21 mouse cellular contexts compared by ENCODE assay signal in the genomic region with DNA sequence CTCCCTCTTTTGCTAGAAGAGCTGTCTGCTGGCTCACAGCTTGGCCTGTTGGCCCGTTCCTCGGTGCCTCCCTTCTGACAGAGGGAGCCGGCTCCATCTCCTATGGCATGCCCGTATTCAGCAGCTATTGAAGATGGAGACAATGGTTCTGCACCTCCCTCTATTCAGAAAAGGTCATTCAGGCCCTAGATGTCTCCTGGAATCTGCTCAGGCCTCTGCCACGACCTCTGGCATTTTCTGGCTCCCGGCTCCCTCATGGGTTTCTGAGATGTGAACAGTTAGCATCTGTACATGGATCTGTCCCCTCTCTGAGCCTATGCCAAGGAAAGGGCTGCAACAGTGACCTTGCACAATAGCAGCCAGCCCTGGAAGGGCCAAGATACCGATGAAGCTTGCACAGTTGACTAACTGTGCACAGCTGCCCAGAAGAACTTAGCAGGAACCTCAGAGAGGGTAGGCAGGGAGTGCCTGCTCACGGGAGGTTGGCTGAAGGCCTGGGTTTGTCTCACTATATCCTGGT. TPM values are rescaled to one million over a fixed set of nuclear protein-coding genes. Genes with fewer than 3 reads are reported as not detected.
DNase-seq lines count a peak whose midpoint lies in the region; TF ChIP-seq lines count a peak whose summit lies in the region.
"Had no signal": no experiment of that assay in that cellular context is flagged by ENCODE, and none has a peak within 500 bp of the region (broad histone marks: within the 10 kb centered on the region; RNA-seq: fewer than 3 reads in every experiment).

No protein-coding gene starts in this region.

- no peaks in the 10 kb centered on the region for H3K36me3 ChIP-seq in limb, embryonic 10.5 days
- H3K36me3 ChIP-seq: embryonic facial prominence, embryonic 13.5 days; G1E; heart, embryonic 15.5 days; limb, embryonic 15.5 days; liver, embryonic 15.5 days; midbrain, embryonic 12.5 days had no signal

- DNase-seq in adrenal gland, adult 2 months: peak; percentile 53
- no peak for DNase-seq in adrenal gland, adult 18-20 months (ENCODE audit: low spot score in 2 of 2)
- DNase-seq in lung, adult 18-20 months: peak; percentile 9 to 41
- DNase-seq in lung, adult 2 months: no peak
- no peak for DNase-seq in limb, embryonic 10.5 days (ENCODE audit: low spot score)
- peak; percentile 38 for DNase-seq in ovary, postnatal 36 days (ENCODE audit: low spot score)
- DNase-seq in left cerebral cortex, postnatal 14 days (ENCODE audit: low spot score in 2 of 2): no peak
- DNase-seq: cerebellum, adult 8-10 months; gastrocnemius, postnatal 25 days; heart, postnatal 4 days; retina, postnatal 1 day; thymus, postnatal 25 days had no signal

- no peak overlapping the region for H3K4me3 ChIP-seq in lung, adult 2 months (replicated peaks; ENCODE audit: extremely low read depth, low read depth, low read length)
- no peak overlapping the region for H3K4me3 ChIP-seq in limb, embryonic 10.5 days
- H3K4me3 ChIP-seq: embryonic facial prominence, embryonic 13.5 days; heart, embryonic 15.5 days; limb, embryonic 15.5 days; liver, embryonic 15.5 days; midbrain, embryonic 12.5 days had no signal

- TF ChIP-seq CTCF in lung, adult 2 months (IDR thresholded peaks at IDR 0.05; ENCODE audit: insufficient read depth, low read length): no peak

- 67% methylated on average over 8 of the region's 8 CpGs for WGBS in lung, adult 2 months
- 80% methylated on average over 8 of the region's 8 CpGs for WGBS in limb, embryonic 10.5 days

- TF ChIP-seq POLR2A in lung, adult 2 months (IDR thresholded peaks at IDR 0.05; ENCODE audit: borderline replicate concordance, extremely low read depth, low read depth, low read length): no peak

- H3K4me1 ChIP-seq in lung, adult 2 months (ENCODE audit: control insufficient read depth, insufficient read depth, low read length): no peaks in the 10 kb centered on the region
- peaks cover 14% of the 10 kb centered on the region for H3K4me1 ChIP-seq in limb, embryonic 10.5 days
- H3K4me1 ChIP-seq: heart, embryonic 15.5 days; liver, embryonic 15.5 days; midbrain, embryonic 12.5 days had no signal

- H3K27ac ChIP-seq in limb, embryonic 10.5 days: peak overlapping the region; percentile 12; the same call in 1 of the 2 replicates
- H3K27ac ChIP-seq: embryonic facial prominence, embryonic 13.5 days; heart, embryonic 15.5 days; hindbrain, postnatal 0 days; kidney, postnatal 0 days; limb, embryonic 15.5 days; liver, embryonic 15.5 days; macrophage; midbrain, embryonic 12.5 days had no signal

- H3K27me3 ChIP-seq in limb, embryonic 10.5 days (ENCODE audit: low read depth, poor library complexity, severe bottlenecking): no peaks in the 10 kb centered on the region
- H3K27me3 ChIP-seq: embryonic facial prominence, embryonic 13.5 days; heart, embryonic 15.5 days; limb, embryonic 15.5 days; liver, embryonic 15.5 days; midbrain, embryonic 12.5 days had no signal

- H3K9me3 ChIP-seq in limb, embryonic 10.5 days (replicated peaks): no peaks in the 10 kb centered on the region
- H3K9me3 ChIP-seq: embryonic facial prominence, embryonic 13.5 days; heart, embryonic 15.5 days; limb, embryonic 15.5 days; liver, embryonic 15.5 days; midbrain, embryonic 12.5 days had no signal

- intact Hi-C loops in left cerebral cortex, postnatal 14 days (cut with DNase I): no loop called here

RNA-seq across cellular contexts. Expression of gene Rassf8, which starts 45.5 kb away (rescaled TPM):
- 10 to 100 TPM; 77.5 to 85.2 TPM for total RNA-seq in adrenal gland, adult 2 months (2021)
- 13.6 and 18.6 TPM in 2 replicates for polyA plus RNA-seq in adrenal gland, adult 2 months (2012; rRNA removed)
- 10 to 100 TPM; 52.2 to 80.0 TPM for total RNA-seq in adrenal gland, adult 18-20 months (2021)
- 23.0 and 34.2 TPM in 2 replicates for polyA plus RNA-seq in lung, adult 2 months (2012; rRNA removed)
- 3.9 and 6.4 TPM in 2 replicates for polyA plus RNA-seq in limb, embryonic 10.5 days (2016; fragmentation: Nextera tagmentation; extraction: Ambion mirVana)
- total RNA-seq in left cerebral cortex, postnatal 14 days (2021): 10 to 100 TPM; 15.5 to 17.3 TPM
- polyA plus RNA-seq: G1E had no signal

Comparison
In these comparisons a context has a peak if more than half of its experiments do, and no peak if none do; other contexts are left out.
1. DNase-seq: peak in adrenal gland, adult 2 months (single experiment), lung, adult 18-20 months (2 of 2) and ovary, postnatal 36 days (single experiment); none in adrenal gland, adult 18-20 months (0 of 2), lung, adult 2 months (single experiment), limb, embryonic 10.5 days (single experiment) and left cerebral cortex, postnatal 14 days (0 of 2).